Mouse (Mus musculus): Measurements from ENCODE around the gene 1700025F22Rik.

DNA sequence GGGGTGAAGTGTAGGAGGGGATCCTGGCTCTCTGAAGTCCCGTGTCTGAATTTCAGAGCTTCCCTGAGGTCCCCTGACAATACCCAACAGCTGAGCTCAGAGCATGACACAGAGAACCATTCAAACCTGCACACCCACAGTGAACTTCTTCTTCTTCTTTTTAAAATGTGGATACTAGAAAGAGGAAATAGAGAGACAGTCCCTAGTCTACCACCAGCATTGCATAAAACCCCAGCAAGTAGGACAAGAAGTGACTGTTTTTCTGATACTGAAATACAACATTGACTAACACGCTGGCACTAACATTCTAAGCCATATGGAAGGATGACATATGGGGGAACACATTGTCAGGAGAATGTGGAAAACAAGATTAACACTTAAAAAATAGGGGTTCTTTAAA, 45.8 kb downstream of the 1700025F22Rik start:
- TF ChIP-seq POLR2A (IDR thresholded peaks at IDR 0.05; ENCODE audit: extremely low read depth, insufficient read depth, low read length) (no peak), CTCF (IDR thresholded peaks at IDR 0.05; ENCODE audit: low read depth, low read length) (no peak)

All from liver, adult 2 months (tissue).